Mouse (Mus musculus) stomach, postnatal 0 days (tissue): ENCODE results near the gene Vps45. TPM values are rescaled to one million over a fixed set of nuclear protein-coding genes. Genes with fewer than 3 reads are reported as not detected.
"Not testable (repeated sequence)": the region's sequence is repeated elsewhere in the genome, so short reads cannot be mapped to it uniquely, and the experiment has no call there.

Experiments used
- ATAC-seq: fragments of 200-750 bp; cut with Nextera tagmentation; 2 replicates; pipeline ENCODE4 v1.8.0; 2017; ENCODE audit not compliant: low FRiP score, low TSS enrichment
- DNase-seq: peaks from one replicate; pipeline ENCODE4 v3.0.0-alpha.2; 2016; ENCODE audit warnings: low spot score
- H3K27ac ChIP-seq: fragments of 300-500 bp; sonication (generic); replicated peaks from 2 replicates; pipeline ENCODE4 v1.5.1; 2014; ENCODE audit warnings: mild to moderate bottlenecking, control low read depth
- H3K27me3 ChIP-seq: fragments of 300-500 bp; sonication (generic); 2 replicates; pipeline ENCODE4 v1.6.1; 2014; ENCODE audit warnings: low read length; ENCODE audit not compliant: control insufficient read depth, insufficient read depth
- H3K36me3 ChIP-seq: fragments of 300-500 bp; sonication (generic); 2 replicates; pipeline ENCODE4 v1.6.1; 2014; ENCODE audit warnings: low read length, mixed read lengths; ENCODE audit not compliant: control insufficient read depth, insufficient read depth
- H3K4me1 ChIP-seq: fragments of 300-500 bp; sonication (generic); replicated peaks from 2 replicates; pipeline ENCODE4 v1.6.1; 2014; ENCODE audit warnings: antibody characterized with exemption; ENCODE audit not compliant: control insufficient read depth, insufficient read depth
- H3K4me2 ChIP-seq: fragments of 300-500 bp; sonication (generic); replicated peaks from 2 replicates; pipeline ENCODE4 v1.6.1; 2014; ENCODE audit warnings: low read depth, mild to moderate bottlenecking, control low read depth, moderate library complexity
- H3K4me3 ChIP-seq: fragments of 300-500 bp; sonication (generic); 2 replicates; pipeline ENCODE4 v1.5.1; 2014; ENCODE audit warnings: low read depth, low read length, control low read depth
- H3K9ac ChIP-seq: fragments of 300-500 bp; sonication (generic); 2 replicates; pipeline ENCODE4 v1.6.1; 2014; ENCODE audit warnings: mild to moderate bottlenecking, low read length, control low read depth, mixed read lengths
- H3K9me3 ChIP-seq: fragments of 300-500 bp; sonication (generic); 2 replicates; pipeline ENCODE4 v1.6.1; 2016; ENCODE audit warnings: low read length; ENCODE audit not compliant: control insufficient read depth
- CTCF ChIP-seq: IDR thresholded peaks from 2 replicates; pipeline ENCODE4 v1.5.1; 2016; ENCODE audit warnings: antibody characterized with exemption, low read depth, mild to moderate bottlenecking, moderate library complexity
- EP300 ChIP-seq: optimal IDR thresholded peaks from 2 replicates; pipeline ENCODE3; 2016; ENCODE audit warnings: antibody characterized with exemption
- WGBS: fragments of 180-500 bp; shearing (Covaris S2); extraction: QIAGEN DNeasy Blood & Tissue Kit; methylation state at CpG from one replicate; pipeline ENCODE4 v1.1.7; 2014; 5-methylcytosine and 5-hydroxymethylcytosine counted together
- polyA plus RNA-seq: library from polyadenylated mRNA; unstranded; fragments of >200 nt; fragmentation: Nextera tagmentation; extraction: Ambion mirVana; gene quantifications from 2 replicates; pipeline ENCODE4 v1.2.1, GENCODE M21; 2015

Vps45 gene
- polyA plus RNA-seq, 1 experiment from 2014 or later = 28.0 TPM

GRCm38 (mm10) chr3:95969277-95969676 is 89.0 kb downstream of the Vps45 start:
- no peaks in the 10 kb centered on the region for H3K9me3 ChIP-seq
- H3K9ac ChIP-seq = no peak overlapping the region
- H3K4me1 ChIP-seq = no peaks in the 10 kb centered on the region
- H3K4me3 ChIP-seq = no peak overlapping the region
- TF ChIP-seq CTCF (no peak), EP300 (no peak)
- H3K4me2 ChIP-seq = no peak overlapping the region
- H3K27ac ChIP-seq = no peak overlapping the region
- H3K27me3 ChIP-seq = no peaks in the 10 kb centered on the region; the same call in 1 of the 2 replicates
- DNase-seq (no peak), ATAC-seq (no peak)
- WGBS = 62% methylated on average over 1 of the region's 1 CpGs
- no peaks in the 10 kb centered on the region for H3K36me3 ChIP-seq

GRCm38 (mm10) chr3:95965518-95966451 is 92.5 kb downstream of the Vps45 start:
- no peaks in the 10 kb centered on the region for H3K4me1 ChIP-seq
- H3K27ac ChIP-seq = no peak overlapping the region
- H3K9me3 ChIP-seq = no peaks in the 10 kb centered on the region
- H3K27me3 ChIP-seq = no peaks in the 10 kb centered on the region
- no peak overlapping the region for H3K4me3 ChIP-seq
- no peak overlapping the region for H3K9ac ChIP-seq
- peak; percentile 23 for DNase-seq
- TF ChIP-seq CTCF (peak; percentile 72), EP300 (no peak)
- no peaks in the 10 kb centered on the region for H3K36me3 ChIP-seq
- WGBS = 6% methylated on average over 7 of the region's 7 CpGs
- H3K4me2 ChIP-seq = 0 out of 2 replicates have a peak overlapping the region, but pooled peaks have one; percentile 23
- no peak; the same call in 1 of the 2 replicates for ATAC-seq

GRCm38 (mm10) chr3:95963681-95964080 is 94.6 kb downstream of the Vps45 start:
- DNase-seq (peak; percentile 42), ATAC-seq (no peak)
- TF ChIP-seq EP300 = no peak
- peak; percentile 68 for TF ChIP-seq CTCF
- 33% methylated on average over 4 of the region's 4 CpGs for WGBS
- Histone ChIP-seq H3K4me3 (no peak overlapping the region), H3K36me3 (no peaks in the 10 kb centered on the region), H3K4me2 (no peak overlapping the region), H3K9ac (no peak overlapping the region), H3K4me1 (no peaks in the 10 kb centered on the region), H3K27me3 (no peaks in the 10 kb centered on the region), H3K9me3 (no peaks in the 10 kb centered on the region), H3K27ac (no peak overlapping the region)

- WGBS = 43% methylated on average over 2 of the region's 2 CpGs
- Histone ChIP-seq H3K4me2 (no peak overlapping the region), H3K9ac (no peak overlapping the region), H3K27me3 (no peaks in the 10 kb centered on the region), H3K4me3 (no peak overlapping the region), H3K9me3 (no peaks in the 10 kb centered on the region), H3K36me3 (no peaks in the 10 kb centered on the region), H3K27ac (no peak overlapping the region), H3K4me1 (no peaks in the 10 kb centered on the region)
- TF ChIP-seq CTCF = no peak
- TF ChIP-seq EP300 = no peak
- ATAC-seq (no peak), DNase-seq (no peak)
Observed at GRCm38 (mm10) chr3:95963230-95963629, 95.0 kb downstream of the Vps45 start.

DNA sequence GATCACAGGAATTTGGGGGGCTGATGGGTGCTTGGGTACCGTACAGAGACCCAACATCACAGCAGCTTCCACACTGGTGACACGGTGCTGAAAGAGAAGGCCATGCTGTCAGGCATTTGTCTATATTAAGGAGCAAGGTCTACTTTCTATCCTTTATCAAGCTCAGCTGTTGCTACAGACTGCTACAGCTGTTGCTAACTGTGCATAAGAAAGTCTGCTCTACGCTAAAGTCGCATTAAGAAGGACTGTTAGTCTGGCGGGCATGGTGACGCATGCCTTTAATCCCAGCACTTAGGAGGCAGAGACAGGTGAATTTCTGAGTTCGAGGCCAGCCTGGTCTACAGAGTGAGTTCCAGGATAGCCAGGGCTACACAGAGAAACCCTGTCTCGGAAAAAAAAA is 96.1 kb downstream of the Vps45 start:
- not testable (repeated sequence) for H3K4me3 ChIP-seq, H3K36me3 ChIP-seq, H3K4me1 ChIP-seq, ATAC-seq, H3K9me3 ChIP-seq, H3K9ac ChIP-seq, H3K27me3 ChIP-seq, H3K4me2 ChIP-seq, DNase-seq, H3K27ac ChIP-seq
- 84% methylated on average over 8 of the region's 8 CpGs for WGBS

DNA sequence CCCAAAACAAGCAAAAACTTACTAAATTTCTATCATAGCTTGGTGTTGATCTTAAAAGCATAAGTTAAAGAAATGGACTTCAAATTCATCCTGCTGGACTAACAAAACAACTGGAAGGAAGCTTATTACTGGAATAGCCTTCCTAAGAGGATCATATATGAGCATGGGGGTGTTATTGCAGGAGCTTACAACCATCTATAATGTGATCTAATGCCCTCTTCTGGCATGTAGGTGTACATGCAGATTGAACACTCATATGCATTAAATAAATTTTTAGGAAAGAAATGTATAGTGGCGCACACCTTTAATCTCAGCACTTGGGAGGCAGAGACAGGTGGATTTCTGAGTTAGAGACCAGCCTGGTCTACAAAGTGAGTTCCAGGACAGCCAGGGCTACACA is 98.5 kb downstream of the Vps45 start:
- WGBS = 86% methylated on average over 1 of the region's 1 CpGs
- DNase-seq = no peak
- no peak overlapping the region for H3K4me2 ChIP-seq

More for the DNA sequence above, 98.5 kb downstream of the Vps45 start:
- H3K27me3 ChIP-seq = no peaks in the 10 kb centered on the region
- no peak overlapping the region for H3K27ac ChIP-seq
- TF ChIP-seq EP300 (no peak), CTCF (peak; percentile 46)
- no peak for ATAC-seq
- no peaks in the 10 kb centered on the region for H3K36me3 ChIP-seq
- no peak overlapping the region for H3K4me3 ChIP-seq
- no peaks in the 10 kb centered on the region for H3K4me1 ChIP-seq
- H3K9ac ChIP-seq = no peak overlapping the region
- no peaks in the 10 kb centered on the region for H3K9me3 ChIP-seq
